Mouse (Mus musculus) gastrocnemius, adult 2 months (tissue): Measurements from ENCODE around the gene Tspoap1. TPM values are rescaled to one million over a fixed set of nuclear protein-coding genes. Genes with fewer than 3 reads are reported as not detected.

Experiments used
- DNase-seq: peaks from one replicate; pipeline ENCODE4 v3.0.0; 2022
- H3K27ac ChIP-seq: fragments of 200-600 bp; 2 replicates; pipeline ENCODE4 v1.8.1; 2022; ENCODE audit warnings: mild to moderate bottlenecking
- H3K4me3 ChIP-seq: fragments of 200-600 bp; 2 replicates; pipeline ENCODE4 v1.8.1; 2022; ENCODE audit warnings: mild to moderate bottlenecking, moderate library complexity
- CTCF ChIP-seq: fragments of 200-600 bp; IDR thresholded peaks from 2 replicates; pipeline ENCODE4 v1.8.1; 2022; ENCODE audit warnings: antibody characterized with exemption, mild to moderate bottlenecking, moderate library complexity
- intact Hi-C: fragments of 180-260 bp; cut with DNase I; formaldehyde crosslinking; loops from one replicate; pipeline ENCODE4 v1.15.1; 2025
- microRNA-seq: library from miRNA; unstranded; fragments of <30 nt; microRNA quantifications from one replicate; pipeline ENCODE4 v1.2.0, GENCODE M21; 2021
- total RNA-seq, 2 experiments: library from RNA; stranded (reverse); gene quantifications; 2 replicates each; pipeline ENCODE4 v1.2.3; 2021

Tspoap1 gene
- total RNA-seq, 2 experiments from 2014 or later: not detected

DNA sequence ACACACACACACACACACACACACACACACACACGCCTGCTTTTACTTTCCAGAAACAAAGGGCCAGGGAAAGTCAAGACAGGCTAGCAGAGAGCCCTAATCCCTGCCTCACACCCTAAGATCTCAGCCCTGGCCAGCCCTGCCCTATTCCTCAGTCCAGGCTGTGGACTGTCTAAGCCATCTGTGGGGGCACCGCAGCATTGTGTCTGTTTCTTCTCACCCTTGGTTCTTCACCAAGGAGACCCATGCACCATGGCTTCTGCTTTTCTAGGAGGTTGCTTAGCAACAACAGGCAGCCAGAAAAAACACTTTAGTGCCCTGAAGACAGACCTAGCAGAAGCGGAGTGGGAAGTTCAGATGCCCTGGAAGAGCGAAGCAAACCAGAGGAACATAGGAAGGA, 51.1 kb downstream of the Tspoap1 start:
- H3K27ac ChIP-seq: no peak overlapping the region
- no peak for DNase-seq
- TF ChIP-seq CTCF: no peak
- intact Hi-C loops: no loop called here
- no peak overlapping the region for H3K4me3 ChIP-seq

DNA sequence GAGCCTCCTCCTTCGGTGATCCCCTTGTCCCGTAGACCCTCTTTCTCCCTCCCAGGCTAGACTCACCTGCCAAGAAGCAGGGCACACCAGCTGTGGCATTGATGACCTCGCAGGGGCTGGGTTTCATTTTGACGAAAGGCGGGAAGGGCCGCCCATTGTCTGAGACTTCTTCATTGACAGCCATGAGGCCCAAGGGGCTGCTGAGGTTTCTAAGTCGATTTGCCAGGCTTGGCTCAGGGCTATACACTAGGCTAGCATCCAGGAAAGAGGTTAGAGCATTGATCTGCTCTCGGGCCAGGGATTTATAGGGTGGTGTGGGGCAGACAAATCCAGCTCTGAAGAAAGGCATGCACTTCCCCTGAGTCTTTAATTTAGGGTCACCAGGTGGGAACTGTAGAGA, 54.5 kb downstream of the Tspoap1 start:
- no peak for TF ChIP-seq CTCF
- no peak overlapping the region for H3K4me3 ChIP-seq
- intact Hi-C loops: no loop called here
- DNase-seq: no peak
- H3K27ac ChIP-seq: no peak overlapping the region

GRCm38 (mm10) chr11:87816707-87817442, 56.5 kb downstream of the Tspoap1 start:
- H3K4me3 ChIP-seq: peak overlapping the region; percentile 66
- peak; percentile 25 for DNase-seq
- intact Hi-C loops: no loop called here
- no peak overlapping the region for H3K27ac ChIP-seq
- peak; percentile 66 for TF ChIP-seq CTCF

DNA sequence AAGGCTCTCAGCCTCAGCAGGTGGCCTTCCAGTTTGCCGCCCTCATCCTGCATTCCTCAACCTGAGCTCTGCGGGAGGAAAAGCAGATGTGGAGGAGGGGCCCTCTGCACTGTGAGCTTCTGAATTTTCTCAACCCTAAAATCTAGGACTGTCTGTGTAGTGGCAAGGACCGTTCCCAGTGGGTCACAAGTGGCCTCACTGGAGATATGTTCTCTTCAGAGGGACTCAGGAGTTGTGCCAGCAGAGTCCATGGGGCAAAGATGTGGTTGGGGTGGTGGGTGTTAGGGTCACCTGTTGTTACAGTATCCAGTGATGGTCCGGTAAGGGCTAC, 57.1 kb downstream of the Tspoap1 start:
- peak overlapping the region; percentile 66 for H3K4me3 ChIP-seq
- H3K27ac ChIP-seq: no peak overlapping the region
- TF ChIP-seq CTCF: no peak
- intact Hi-C loops: no loop called here
- DNase-seq: no peak

GRCm38 (mm10) chr11:87821502-87821901, 61.2 kb downstream of the Tspoap1 start:
- DNase-seq: no peak
- intact Hi-C loops: no loop called here
- no peak for TF ChIP-seq CTCF
- no peak overlapping the region for H3K4me3 ChIP-seq
- H3K27ac ChIP-seq: no peak overlapping the region

DNA sequence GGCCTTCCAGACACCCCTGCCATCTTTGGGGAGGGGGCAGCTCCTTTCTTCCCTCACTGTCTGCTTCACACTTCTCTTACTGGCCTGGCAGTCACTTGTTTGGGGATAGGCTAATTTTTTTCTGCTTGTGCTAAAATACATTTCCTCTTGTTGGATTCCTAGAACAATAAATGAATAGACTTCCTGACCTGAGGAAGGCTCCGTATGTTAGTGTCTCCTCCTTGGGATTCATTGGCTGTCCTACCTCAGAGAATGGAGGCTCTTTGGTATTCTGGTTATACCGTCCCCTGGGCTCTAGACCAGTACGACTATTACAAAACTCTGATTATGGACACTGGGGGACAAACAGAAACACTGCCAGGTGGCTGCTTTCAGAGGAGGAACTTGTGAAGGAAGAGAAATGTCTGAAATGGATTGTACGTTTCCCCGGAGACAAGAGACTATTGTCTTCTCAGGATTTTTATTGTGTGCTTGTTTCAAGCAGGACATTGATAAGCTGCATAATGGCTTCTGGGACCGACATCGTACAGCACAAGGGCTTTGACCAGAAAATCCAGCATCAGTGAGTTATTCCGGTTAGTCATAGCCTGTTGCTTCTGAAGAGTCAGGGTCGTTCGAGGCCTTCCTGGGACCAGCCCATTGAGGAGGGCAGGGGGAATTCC, 68.0 kb downstream of the Tspoap1 start, which contains the start of gene Lpo:
Gene Lpo (minus strand): TSS at position 51 of the 662 bp plus-strand sequence.
- no peak within 1 kb of the TSS for H3K27ac ChIP-seq
- intact Hi-C loops: no loop called here
- no peak for DNase-seq
- H3K4me3 ChIP-seq: no peak within 1 kb of the TSS
- TF ChIP-seq CTCF: no peak

Small RNAs within 50 kb of the gene (microRNA-seq; reads per million reads assigned to microRNA genes)
- gene Mir142 (not detected), gene Mir142b (not detected)

Other genes with a start within 250 kb of the Tspoap1 start
- gene Gm11492, start 193.9 kb upstream of the Tspoap1 start, total RNA-seq: not detected
- 10 to 100 TPM; 13.0 to 15.2 TPM for gene Sept4, start 191.6 kb upstream of the Tspoap1 start, total RNA-seq
- gene Mtmr4, start 168.4 kb upstream of the Tspoap1 start, total RNA-seq: 10 to 100 TPM; 10.6 to 12.4 TPM
- not detected for gene Hsf5, start 143.4 kb upstream of the Tspoap1 start, total RNA-seq
- under 1 TPM; 0.39 to 0.89 TPM for gene Rnf43, start 97.8 kb upstream of the Tspoap1 start, total RNA-seq
- gene Supt4a, start 23.0 kb upstream of the Tspoap1 start, total RNA-seq: 10 to 100 TPM; 36.8 TPM
- not detected for gene Mpo, start 33.0 kb downstream of the Tspoap1 start, total RNA-seq
- not detected for gene Lpo, start 67.7 kb downstream of the Tspoap1 start, total RNA-seq
- 1 to 10 TPM; 1.5 to 1.9 TPM for gene Mks1, start 92.7 kb downstream of the Tspoap1 start, total RNA-seq
- gene Epx, start 115.0 kb downstream of the Tspoap1 start, total RNA-seq: not detected
- not detected for gene Olfr462, start 131.7 kb downstream of the Tspoap1 start, total RNA-seq
- gene Olfr463, start 136.8 kb downstream of the Tspoap1 start, total RNA-seq: not detected
- not detected for gene Olfr464, start 160.4 kb downstream of the Tspoap1 start, total RNA-seq
- gene Dynll2, start 227.0 kb downstream of the Tspoap1 start, total RNA-seq: 100 to 1,000 TPM; 193 to 205 TPM